Mouse (Mus musculus) megakaryocyte, embryonic 14.5 days (primary cell): Measurements from ENCODE around the gene Fam3c.

ENCODE experiments used
- FLI1 ChIP-seq: IDR thresholded peaks from 2 replicates; pipeline ENCODE4 v1.6.1; 2012; ENCODE audit warnings: low read length, inconsistent platforms, mixed read lengths
- GATA1 ChIP-seq: IDR thresholded peaks from 3 replicates; pipeline ENCODE4 v1.6.1; 2012; ENCODE audit warnings: mixed read lengths, low read length, inconsistent platforms, borderline replicate concordance

GRCm38 (mm10) chr6:22327931-22328330 is 28.1 kb downstream of the Fam3c start:
- TF ChIP-seq GATA1 (no peak), FLI1 (no peak)
